Mouse (Mus musculus) gastrocnemius, adult 8-10 months (tissue): ENCODE results near the gene Pan3. TPM values are rescaled to one million over a fixed set of nuclear protein-coding genes. Genes with fewer than 3 reads are reported as not detected.
A peak's percentile ranks its signal among the peaks of the same experiment; 100 is the strongest.

ENCODE experiments used
- DNase-seq, 2 experiments: peaks; one replicate each; pipeline ENCODE4 v3.0.0; 2022; ENCODE audit warnings: low spot score in 2 of 2
- total RNA-seq, 4 experiments: library from RNA; stranded (reverse); gene quantifications; 2 replicates each; pipeline ENCODE4 v1.2.4; 2022

The Pan3 gene
- total RNA-seq, 4 experiments from 2014 or later = 12.9 to 18.4 (median 15.4) TPM

DNA sequence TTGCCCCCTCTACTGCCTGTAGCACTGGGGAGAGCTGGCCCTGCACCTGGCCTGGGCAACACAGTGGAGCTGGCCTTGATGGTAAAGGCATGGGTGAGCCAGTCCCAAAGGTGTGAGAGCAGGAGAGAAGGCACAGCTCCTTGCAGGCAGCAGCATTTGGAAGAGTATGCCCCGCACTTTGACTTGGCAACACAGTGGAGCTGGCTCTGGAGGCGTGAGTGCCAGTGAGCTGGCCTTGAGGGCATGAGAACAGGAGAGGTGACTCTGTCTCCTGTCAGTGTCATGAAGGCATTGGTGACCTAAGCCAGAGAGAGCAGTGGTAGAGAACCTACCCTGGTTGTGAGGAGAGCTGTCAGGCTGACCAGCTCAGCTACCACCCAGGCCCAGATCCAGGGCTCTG is 49.4 kb downstream of the Pan3 start:
- no peak for DNase-seq

DNA sequence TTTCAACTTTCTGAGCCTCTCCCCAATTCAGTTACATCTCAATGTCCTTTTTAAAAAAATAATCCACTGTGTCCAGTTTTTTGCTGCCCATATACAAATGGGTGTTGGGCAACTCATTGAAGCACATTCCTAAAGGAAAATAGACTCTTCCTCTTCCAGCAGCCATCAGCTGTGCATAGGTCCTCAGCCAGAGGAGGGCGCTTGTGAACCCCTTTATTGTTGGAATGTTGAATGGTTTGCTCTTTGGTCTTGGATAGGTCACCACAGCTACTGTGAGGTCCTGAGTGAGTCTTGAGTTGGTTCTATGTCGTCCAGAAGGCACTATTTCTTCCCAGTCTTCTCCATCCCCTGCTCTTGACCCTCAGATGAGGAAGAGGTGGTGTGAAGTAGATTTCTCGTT is 54.2 kb downstream of the Pan3 start:
- DNase-seq = no peak

DNA sequence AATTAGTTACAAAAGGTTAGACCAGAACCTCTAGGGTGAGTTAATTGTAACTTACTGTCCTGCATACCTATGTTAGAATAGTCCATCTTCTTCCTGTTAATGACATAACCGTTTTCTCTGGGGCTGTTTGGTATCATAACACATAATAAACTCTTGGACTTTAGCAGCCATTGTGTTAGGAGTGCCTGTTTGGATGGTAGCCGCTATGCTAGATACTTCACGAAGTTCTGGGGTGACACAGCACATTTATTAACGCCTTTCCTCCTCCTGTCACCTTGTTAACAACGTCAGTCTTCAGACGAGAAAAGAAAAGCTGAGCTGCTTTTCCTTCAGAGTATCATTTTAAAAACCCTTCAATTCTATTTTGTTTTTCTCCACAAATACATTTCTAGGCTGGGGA is 59.3 kb downstream of the Pan3 start:
- DNase-seq = no peak

DNA sequence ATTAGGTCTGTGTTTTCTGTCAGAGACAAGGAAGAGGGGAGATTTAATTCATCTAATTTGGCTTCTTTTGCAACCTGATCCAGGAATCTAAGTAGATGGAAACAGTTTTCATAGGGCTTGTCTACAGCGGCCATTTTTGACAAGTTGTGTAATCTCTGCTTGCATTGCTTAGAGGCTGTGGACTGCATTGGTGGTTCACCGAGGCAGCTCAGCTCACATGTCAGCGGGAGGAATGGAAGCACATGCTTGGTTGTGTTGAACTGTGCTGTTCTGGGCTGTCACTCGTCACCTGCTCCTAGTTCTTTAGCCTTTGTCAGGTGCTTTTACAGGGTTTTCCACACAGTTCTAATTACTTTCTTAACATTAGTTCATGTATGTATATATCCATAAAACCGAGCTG is 60.9 kb downstream of the Pan3 start:
- DNase-seq = no peak

DNA sequence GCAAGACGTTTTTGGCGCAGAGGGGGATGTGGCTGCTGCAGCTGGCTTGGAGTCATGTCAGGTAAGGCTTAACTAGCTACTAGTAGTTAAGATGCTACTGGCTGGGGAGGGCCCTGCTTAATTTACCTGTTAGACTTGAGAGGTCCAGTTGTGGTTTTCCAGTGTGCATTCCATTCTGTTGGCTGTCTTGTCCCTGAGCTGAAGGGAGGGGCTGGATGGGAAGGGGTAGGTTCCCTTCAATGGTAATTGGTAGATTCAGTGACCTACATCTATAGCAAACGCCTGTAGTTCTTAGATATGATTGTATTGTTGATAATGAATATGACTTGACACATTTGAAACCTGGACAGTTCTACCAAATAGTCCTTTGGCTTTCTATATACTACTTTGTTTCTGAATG is 62.5 kb downstream of the Pan3 start:
- no peak for DNase-seq

DNA sequence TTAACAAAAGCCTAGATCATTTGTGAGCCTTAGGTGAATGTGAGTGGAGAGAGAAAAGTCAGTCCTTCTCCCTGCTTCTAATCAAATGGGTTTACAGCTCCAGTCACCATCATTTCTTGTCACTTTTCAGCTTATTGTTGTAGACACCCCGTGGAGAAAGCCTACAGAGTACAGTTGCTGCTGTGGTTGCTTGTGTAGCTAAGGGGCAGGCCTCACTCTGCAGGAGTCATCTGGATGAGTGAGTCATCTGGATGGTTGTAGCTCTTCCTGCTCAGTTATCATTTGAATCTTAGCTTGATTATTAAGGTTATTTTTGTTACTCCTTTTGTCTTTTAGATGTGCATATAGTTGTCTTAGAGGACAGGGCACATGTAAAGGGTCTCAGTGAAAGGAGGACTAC is 63.2 kb downstream of the Pan3 start:
- DNase-seq = no peak

DNA sequence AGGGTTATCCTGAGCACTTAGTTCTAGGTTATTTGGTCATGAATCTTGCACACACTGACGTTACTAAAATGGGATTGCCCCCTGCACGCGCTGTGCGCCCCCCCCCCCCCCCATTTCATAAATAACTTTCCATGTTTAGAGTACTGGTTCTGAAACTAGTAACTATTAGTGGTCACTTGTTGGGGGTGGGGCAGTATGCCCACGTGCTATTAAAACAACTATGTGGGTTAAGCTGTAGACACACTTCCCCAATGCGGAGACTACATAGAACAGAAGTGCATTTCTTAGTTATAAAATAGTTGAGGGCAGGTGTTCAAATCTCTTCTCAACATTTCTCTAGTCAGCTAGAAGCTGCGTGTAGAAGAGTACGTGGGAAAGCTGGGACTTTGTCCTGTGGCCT is 63.7 kb downstream of the Pan3 start:
- no peak for DNase-seq

DNA sequence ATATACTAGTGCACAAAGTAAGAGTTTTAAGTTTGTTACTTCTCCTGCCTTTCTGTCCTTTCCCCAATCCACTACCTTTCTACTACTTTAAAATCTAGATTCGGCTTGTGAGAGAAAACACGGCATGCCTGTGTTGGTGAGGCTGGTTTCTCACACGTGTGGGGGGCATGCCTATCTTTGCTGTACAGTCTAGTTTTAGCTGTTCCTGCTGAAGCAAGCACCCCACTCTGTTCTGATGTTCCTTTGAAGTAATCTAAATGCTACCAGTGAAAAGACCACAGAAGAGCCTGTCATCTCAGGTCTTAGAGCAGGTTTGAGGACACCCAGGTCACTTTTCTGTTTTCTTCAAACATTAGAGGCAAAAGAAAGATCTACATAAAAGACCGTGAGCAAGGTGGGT is 64.4 kb downstream of the Pan3 start:
- no peak for DNase-seq

DNA sequence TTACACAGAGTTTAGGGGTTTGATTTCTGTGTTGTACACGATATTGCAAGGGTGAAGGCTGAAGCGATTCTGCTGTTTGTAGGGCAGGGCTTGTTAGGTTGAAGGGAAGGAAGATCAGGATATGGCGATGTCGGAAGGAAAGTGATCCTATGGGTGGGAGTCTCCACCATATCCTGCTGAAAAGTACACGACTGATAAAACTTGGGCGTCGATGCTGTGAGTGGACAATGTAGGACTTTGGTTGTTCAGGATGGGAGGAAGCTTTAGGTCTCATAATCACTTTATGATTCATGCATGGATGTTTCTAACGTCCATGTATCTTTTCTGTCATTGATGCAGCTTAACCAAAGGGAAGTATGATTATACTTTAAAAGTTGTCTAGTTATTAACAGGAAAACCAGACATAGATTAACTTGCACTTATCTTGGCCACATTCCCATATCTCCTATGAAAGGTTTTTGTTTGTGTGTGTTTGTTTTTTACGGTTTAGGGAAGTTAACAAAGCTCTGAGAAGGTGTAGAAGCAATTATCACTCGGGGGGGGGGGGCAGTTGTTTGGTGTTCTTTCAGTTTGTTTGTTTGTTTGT is 64.9 kb downstream of the Pan3 start:
- DNase-seq = no peak

DNA sequence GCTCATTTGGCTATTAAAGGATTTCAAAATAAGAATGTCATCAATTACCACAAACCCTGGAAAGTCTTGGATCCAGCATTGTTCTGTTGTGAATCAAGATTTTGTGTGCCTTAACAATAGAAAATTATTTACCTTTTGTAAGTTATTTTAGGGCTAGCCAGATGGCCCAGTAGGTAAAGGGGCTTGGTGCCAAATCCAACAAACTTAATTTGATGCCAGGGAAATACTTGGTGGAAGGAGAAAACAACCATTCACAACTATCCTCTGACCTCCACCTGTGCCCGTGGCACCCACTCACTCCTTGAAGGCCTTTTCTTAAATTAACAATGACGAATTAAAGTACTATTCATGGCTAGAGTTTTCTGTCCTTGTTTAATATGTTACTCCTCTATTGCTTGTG is 66.0 kb downstream of the Pan3 start:
- no peak for DNase-seq

DNA sequence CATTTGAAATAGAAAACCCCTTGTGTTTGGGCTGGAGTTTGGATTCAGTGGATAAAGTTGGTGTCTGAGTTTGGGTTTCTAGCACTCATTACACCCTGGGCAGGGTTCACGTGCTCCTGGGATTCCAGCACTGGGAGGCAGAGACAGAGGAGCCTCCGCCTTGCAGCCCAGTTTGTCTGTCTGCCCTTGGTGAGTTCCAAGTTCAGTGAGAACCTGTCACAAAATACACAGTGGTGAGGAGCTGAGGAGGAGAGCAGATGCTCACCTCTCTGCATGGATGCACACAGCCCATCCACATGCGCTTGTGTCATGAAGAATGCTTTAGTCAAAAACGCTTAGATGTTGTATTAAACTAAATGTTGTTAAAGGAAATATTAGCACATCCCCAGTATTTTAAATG is 67.0 kb downstream of the Pan3 start:
- no peak for DNase-seq

DNA sequence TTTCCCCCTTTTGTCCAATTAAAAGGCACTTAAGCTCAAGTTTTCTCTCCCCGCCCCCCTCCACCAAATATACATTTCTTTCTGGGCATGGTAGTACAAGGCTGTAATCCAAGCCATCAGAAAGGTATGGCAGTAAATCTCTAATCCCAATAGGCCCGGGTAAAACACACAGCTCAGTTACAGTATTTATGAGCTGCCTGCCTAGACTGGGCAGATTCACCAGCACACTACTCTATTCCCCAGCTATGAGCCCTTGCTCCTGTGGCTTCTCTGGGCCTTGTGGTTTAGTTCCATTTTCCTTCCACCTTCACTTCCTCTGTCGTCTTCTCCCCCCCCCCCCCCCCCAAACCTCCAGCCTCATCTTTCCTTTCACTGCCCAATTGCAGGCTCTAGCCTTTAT is 67.8 kb downstream of the Pan3 start:
- DNase-seq = no peak

DNA sequence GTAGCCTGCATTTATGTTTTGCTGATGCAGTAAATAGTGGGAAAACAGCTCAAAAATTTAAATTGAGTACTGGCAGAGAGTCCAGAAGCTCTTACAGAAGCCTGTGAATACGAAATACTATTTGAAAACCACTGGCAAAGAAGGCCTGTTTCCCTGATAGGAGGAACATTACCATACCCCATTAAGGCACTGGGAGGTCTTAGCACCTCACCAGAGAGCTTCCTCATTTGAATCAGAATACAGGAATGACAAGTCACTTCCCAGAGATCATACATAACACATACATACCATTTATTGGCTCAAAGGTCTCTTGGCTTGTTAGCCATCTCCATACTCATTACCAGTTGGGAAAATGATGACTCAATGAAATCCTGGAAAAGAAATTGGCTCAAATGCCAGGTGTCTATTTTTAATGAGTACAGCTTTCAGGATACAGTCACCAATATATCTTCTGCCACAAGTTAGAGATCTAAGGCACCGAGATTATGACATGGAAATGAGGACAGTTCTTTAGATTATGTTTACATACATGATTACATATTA is 71.6 kb downstream of the Pan3 start:
- no peak for DNase-seq

DNA sequence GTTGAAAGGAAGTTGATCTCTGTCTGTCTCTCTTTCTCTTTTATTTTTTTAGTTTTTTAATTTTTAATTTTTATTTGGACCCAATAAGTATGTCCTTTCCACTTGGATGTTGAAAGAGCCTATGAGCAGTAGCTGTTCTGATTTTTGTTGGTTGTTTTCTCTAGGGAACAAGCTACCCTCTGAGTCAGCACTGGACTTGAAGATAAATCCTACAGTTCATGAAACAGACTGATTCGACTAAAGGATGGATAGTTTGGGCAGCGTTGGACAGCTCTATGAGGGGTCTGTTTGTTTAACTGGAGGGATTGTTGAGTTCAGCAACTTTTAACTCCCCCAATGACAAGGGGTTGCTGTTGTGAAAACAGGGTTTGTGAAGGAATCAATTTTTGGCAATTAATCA is 73.0 kb downstream of the Pan3 start:
- no peak for DNase-seq

DNA sequence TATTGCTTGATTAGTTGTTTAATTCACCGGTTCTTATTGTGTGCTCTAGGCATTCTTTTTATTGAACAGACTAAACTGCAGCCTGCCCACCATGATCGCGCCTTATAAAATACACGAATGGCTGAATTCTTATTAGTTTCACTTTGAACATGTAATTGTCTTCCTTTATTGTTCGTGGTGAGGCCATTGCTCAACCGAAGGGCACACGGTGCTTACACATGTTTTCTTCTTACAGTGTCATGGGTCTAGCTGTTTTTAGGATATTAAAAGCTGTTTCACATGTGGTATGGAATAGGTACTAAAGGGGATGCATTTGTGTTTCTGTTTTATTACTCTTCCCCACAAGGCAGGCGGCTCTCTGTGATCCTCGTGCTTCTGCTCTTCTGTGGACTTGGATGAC is 81.4 kb downstream of the Pan3 start:
- no peak for DNase-seq

DNA sequence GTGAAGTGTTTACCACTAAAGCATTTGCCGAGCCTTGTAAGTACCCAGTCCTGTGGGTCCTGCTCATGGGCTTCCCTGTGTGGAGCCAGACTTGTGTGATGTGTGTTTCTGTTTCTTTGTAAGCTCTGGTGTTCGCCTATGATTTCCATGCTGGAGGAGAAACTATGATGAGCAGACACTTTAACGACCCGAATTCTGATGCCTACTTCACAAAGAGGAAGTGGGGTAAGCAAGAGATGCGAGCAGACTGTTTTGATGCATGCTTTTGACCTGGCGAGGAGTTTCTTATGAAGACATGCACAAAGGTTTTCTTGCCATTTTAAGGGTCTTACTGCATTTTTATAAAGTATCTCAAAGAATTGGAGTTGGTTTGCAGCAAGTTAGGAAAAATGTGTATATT is 97.0 kb downstream of the Pan3 start:
- DNase-seq = no peak

DNA sequence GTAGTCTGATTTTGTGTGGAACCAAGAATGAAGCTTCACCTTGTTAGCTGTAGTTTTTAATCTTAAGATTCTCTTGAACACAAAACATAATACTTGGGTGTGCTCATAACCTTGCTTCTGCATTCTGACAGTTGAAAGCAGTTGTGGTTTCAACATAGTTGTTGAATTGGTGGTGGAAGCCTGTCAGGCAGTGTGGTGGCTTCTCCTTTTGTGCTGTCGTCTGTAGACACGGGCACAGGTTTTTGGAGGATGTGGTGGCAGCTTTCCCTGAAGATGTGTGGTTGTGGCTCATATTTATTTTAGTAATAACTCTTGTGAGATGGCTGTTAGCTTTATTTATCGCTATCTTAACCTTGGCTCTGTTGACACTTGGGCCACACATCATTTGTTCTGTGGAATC is 97.8 kb downstream of the Pan3 start:
- DNase-seq = no peak

DNA sequence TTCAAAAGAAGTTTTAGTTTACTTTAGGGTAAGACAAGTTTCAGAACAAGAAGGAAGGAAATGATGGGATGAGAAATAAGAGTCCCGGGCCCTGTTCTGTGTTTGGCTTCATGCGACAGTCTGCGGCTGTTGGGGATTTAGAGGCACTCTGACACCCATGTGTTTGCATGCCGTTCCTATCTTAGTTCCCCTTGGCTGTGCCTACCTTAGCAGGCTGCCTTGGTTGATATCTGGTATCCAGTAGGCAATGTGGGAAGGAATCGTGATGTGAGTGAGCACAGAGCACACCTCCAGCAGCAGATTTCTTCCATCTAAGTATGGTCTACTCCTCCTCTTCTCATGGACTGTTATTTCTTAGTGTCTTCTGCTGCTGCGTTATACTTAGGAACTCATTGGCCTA is 102.1 kb downstream of the Pan3 start:
- DNase-seq = no peak

DNA sequence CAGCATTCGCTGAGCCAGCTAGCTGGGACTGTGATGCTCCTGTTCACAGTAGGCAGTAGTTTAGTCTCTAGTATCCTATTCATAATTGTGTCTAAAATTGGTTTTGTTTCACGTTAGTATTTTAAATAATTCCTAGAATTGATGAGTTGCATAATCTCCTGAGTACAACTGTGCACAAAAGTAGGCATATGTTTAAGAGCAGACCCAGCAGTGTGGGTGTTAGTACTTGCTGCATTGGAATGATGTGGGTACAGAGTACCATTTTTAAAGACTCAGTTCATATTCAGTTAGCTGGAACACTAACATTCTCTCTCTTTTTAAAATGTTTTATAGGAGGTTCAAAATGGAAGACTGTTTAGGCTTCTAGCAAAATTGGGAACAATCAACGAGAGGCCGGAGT is 109.4 kb downstream of the Pan3 start:
- DNase-seq = no peak

DNA sequence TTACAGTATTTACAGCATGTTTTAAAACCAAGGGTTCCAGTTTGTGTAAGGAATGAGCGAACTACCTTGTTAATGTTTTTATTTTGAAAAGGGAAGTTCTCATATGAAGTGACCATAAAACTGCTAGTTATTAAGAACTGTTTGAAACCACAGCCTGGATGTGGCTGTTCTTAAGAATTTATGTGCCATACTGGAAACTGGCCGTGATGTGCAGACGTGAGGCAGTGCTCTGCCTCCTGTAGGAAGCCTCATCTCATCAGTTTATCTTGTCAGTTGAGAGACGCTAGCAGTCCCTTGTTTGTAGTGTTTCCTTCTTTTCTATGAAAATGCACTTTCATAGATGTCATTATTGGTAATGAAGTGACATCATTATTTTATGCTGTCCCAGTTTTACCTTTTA is 109.9 kb downstream of the Pan3 start:
- no peak for DNase-seq

DNA sequence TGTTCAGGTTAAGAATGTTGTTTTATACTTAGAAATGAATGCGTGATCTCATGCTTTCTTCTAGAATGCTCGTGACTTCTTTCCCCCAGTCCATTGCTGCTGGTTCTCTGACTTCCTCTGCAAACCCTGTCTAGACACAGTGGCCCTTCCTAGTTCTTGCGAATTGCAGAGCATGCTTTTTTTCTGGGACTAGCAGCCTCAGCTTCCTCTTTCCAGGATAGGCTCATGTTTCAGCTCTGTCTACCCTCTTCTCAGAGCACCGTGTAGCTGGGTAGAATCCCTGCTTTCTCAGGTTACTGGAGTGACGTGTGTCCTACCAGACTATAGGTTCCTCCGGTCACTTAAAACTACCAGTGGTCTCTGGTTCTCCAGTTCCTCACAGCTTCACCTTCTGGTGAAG is 112.3 kb downstream of the Pan3 start:
- DNase-seq = no peak

DNA sequence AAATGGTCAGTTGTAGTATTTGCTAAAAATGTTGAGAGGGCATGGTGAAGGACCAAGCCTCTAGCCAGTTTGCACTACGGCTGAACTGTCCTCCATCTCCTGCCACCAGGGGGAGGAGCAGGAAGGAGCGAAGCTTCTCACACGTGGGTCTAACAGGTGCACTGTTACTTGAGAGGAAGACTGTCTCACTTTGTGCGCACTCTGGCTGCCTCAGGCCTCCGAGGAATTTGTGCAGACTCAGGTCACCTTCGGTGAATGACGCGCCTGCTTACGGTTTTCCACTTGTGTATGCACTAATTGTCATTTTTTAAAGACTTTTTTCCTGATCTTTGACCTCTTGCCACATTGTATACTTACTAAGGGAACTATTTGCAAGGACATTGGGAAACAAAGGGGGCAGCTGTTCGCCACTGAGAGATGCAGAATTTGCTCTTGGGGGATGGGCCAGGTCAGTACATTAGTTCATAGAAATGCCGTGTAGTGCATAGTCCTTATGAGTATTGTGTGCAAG is 115.8 kb downstream of the Pan3 start:
- peak; percentile 21 to 32 for DNase-seq

DNA sequence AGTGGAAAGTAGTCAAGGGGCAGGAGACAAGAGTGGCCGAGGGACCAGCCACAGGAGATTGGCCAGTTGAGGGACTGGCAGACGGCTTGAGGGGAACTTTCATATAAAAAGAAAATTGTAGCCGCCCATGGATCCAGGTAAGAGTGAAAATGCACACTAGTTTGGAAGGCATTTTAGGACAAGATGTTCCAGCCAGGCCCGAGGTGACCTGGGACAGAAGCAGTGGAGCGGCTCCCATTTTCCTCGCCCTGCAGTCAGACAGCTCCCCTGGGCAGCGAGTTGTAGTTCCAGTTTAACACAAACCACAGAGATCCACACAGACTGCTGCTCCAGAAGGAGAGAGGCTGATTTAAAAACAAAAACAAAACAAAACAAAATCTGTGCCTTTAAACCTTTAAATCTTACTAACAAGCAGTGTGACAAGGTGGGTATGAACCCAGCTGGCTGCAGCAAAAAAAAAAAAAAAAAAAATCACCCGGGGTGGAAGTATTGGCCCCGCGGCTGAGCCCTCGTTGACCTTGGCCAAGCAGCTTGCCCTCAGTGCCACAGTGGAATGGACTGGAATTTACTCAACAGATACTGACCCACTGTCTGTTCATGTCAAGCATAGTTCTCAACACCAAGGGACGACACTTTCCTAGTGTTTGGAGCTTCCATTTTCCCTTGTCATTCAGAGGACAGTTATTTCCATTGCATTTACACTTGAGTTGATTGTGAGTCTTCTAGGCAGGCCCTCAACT is 119.2 kb downstream of the Pan3 start:
- no peak for DNase-seq
